Mouse (Mus musculus) liver, embryonic 15.5 days (tissue): ENCODE results near the gene Pbrm1. TPM values are rescaled to one million over a fixed set of nuclear protein-coding genes. Genes with fewer than 3 reads are reported as not detected.

Experiments used
- ATAC-seq: fragments of 200-750 bp; cut with Nextera tagmentation; 2 replicates; pipeline ENCODE4 v1.8.0; 2017; ENCODE audit warnings: moderate number of reproducible peaks, mild to moderate bottlenecking, moderate library complexity; ENCODE audit not compliant: insufficient read depth
- H3K27ac ChIP-seq: fragments of 300-500 bp; sonication (generic); replicated peaks from 2 replicates; pipeline ENCODE4 v1.5.1; 2015; ENCODE audit warnings: mild to moderate bottlenecking, inconsistent platforms
- H3K27me3 ChIP-seq: fragments of 300-500 bp; sonication (generic); 2 replicates; pipeline ENCODE4 v1.6.1; 2015; ENCODE audit warnings: mild to moderate bottlenecking, inconsistent platforms
- H3K36me3 ChIP-seq: fragments of 300-500 bp; sonication (generic); replicated peaks from 2 replicates; pipeline ENCODE4 v1.6.1; 2015; ENCODE audit warnings: moderate library complexity, mild to moderate bottlenecking, inconsistent platforms
- H3K4me1 ChIP-seq: fragments of 300-500 bp; sonication (generic); replicated peaks from 2 replicates; pipeline ENCODE4 v1.6.1; 2015; ENCODE audit warnings: inconsistent platforms
- H3K4me2 ChIP-seq: fragments of 300-500 bp; sonication (generic); 2 replicates; pipeline ENCODE4 v1.6.1; 2015; ENCODE audit warnings: moderate library complexity, mild to moderate bottlenecking, inconsistent platforms
- H3K4me3 ChIP-seq: fragments of 300-500 bp; sonication (generic); replicated peaks from 2 replicates; pipeline ENCODE4 v1.5.1; 2015; ENCODE audit warnings: mild to moderate bottlenecking, inconsistent platforms
- H3K9ac ChIP-seq: fragments of 300-500 bp; sonication (generic); 2 replicates; pipeline ENCODE4 v1.6.1; 2015; ENCODE audit warnings: moderate library complexity, mild to moderate bottlenecking, inconsistent platforms
- H3K9me3 ChIP-seq: fragments of 300-500 bp; sonication (generic); replicated peaks from 2 replicates; pipeline ENCODE4 v1.6.1; 2016; ENCODE audit warnings: inconsistent platforms
- WGBS: fragments of 180-500 bp; shearing (Covaris S2); methylation state at CpG from one replicate; pipeline ENCODE4 v1.1.7; 2015; ENCODE audit warnings: mixed read lengths; ENCODE audit not compliant: insufficient replicate concordance; 5-methylcytosine and 5-hydroxymethylcytosine counted together
- polyA plus RNA-seq: library from polyadenylated mRNA; unstranded; fragments of >200 nt; fragmentation: Nextera tagmentation; extraction: Ambion mirVana; gene quantifications from 2 replicates; pipeline ENCODE4 v1.2.1, GENCODE M21; 2015

Pbrm1 gene
- polyA plus RNA-seq, 1 experiment from 2014 or later = 53.3 TPM

DNA sequence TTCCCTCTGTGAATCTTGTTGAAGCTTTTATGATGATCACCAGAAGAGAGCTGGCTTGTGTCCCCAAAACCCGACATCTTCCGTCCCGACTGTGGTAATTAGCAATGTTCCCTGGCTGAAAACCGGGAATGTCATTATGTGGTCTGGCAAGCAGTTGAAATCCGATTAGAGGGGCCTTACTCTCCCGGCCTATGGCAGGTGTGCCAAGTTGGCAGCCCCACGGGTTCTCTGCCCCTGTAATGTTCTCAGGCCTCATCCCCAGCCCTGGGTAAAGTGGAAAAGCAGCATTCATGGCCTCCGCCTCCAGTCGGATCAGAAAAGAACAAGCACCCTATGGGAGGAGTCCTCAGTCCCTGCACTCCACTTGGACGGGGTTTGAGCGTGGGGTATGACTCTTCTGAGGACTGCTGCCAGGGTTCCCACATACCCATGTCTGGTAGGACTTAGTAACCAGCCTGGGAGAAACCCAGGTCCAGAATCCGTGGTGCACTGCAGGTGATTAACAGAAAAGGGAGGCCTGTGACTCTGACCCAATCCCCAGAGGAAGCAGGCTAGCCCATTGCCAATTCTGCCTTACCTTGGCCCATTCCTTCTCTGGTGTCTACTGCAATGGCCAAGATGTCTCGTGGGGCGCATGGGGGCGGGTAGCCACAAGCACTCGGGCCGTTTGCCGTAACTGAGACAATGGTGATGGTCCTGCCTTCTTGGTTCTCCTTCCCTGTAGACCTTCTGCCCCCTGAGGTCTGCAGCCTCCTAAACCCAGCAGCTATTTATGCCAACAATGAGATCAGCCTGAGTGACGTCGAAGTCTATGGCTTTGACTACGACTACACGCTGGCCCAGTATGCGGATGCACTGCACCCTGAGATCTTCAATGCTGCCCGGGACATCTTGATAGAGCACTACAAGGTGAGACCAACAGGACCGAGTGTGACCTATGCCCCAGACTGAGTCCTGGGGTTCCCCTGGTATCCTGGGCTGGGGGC, 115.4 kb downstream of the Pbrm1 start:
- H3K27ac ChIP-seq = peak overlapping the region; percentile 78
- no peak overlapping the region for H3K4me3 ChIP-seq
- no peaks in the 10 kb centered on the region for H3K27me3 ChIP-seq
- H3K4me1 ChIP-seq = peaks cover 49% of the 10 kb centered on the region
- no peaks in the 10 kb centered on the region for H3K9me3 ChIP-seq
- peaks cover 55% of the 10 kb centered on the region for H3K36me3 ChIP-seq
- WGBS = 81% methylated on average over 25 of the region's 25 CpGs
- no peak overlapping the region for H3K9ac ChIP-seq
- no peak for ATAC-seq
- H3K4me2 ChIP-seq = no peak overlapping the region

DNA sequence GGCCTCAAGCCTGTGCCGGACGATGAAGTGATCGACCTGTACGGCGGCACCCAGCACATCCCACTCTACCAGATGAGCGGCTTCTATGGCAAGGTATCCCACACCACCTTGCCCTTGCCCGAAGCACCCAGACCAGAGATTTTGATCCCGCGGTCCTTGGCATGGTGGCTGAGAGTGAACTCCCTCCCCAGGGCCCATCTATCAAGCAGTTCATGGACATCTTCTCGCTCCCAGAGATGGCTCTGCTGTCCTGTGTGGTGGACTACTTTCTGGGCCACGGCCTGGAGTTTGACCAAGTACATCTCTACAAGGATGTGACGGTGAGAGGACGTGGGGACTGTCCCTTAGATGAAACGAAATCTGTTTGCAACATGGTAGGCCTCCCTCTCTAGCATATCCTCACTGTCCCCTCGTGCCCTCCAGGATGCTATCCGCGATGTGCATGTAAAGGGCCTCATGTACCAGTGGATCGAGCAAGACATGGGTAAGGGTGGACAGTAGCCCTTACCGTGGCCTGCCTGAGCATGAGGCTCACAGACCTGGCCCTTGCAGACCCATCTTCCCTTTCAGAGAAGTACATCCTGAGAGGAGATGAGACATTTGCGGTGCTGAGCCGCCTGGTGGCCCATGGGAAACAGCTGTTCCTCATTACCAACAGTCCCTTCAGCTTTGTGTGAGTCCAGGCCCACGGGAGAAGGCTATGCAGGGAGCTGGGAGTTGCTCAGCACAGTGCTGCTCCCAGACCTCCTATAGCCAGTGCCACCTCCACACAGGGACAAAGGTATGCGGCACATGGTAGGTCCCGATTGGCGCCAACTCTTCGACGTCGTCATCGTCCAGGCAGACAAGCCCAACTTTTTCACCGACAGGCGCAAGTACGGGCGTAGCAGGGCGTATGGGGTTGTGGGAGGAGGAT, 116.8 kb downstream of the Pbrm1 start:
- Histone ChIP-seq H3K4me1 (peaks cover 35% of the 10 kb centered on the region), H3K9me3 (no peaks in the 10 kb centered on the region), H3K36me3 (peaks cover 70% of the 10 kb centered on the region), H3K4me2 (no peak overlapping the region), H3K27me3 (no peaks in the 10 kb centered on the region), H3K9ac (no peak overlapping the region), H3K27ac (no peak overlapping the region), H3K4me3 (no peak overlapping the region)
- no peak for ATAC-seq
- 88% methylated on average over 34 of the region's 34 CpGs for WGBS

DNA sequence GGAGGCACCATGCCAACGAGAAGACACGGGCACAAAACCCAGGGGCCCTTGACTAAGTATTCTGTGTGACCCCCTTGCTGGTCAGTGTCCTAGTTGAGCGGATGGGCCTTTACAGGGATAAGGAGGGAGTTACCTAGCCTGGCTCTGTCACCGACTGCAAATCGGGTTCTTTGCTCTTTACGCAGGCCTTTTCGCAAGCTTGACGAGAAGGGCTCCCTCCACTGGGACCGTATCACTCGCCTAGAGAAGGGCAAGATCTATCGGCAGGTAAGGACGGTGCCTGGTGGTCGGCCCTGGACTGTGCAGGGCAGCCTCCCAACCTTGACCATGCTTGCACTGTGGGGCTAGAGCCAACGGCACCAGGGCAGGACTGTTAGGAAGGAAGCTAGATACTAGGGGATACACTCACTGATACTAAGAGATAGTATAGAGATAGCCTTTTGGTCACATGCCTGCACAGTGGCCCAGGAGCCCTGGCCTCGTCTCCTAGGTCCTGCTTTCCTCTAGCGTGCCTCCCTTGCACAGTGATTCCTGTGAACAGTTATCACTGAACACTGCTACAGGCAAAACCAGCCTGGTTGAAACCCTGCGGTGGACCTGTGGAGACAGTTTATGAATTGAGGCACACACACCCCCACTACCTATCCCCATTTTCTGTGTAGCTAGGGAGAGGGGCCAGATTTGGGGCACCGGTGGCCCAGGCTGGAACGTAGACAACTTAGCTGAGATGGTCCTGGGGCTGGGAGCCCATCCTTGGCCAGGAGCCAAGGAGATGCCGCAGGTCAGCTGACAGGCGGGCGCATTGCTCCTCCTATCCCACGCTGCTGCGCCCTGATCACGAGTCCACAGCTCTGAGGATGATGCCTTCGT, 117.7 kb downstream of the Pbrm1 start:
- H3K4me1 ChIP-seq = peaks cover 27% of the 10 kb centered on the region
- H3K27me3 ChIP-seq = no peaks in the 10 kb centered on the region
- H3K4me2 ChIP-seq = no peak overlapping the region
- H3K27ac ChIP-seq = no peak overlapping the region
- ATAC-seq = no peak
- H3K36me3 ChIP-seq = peaks cover 79% of the 10 kb centered on the region
- H3K9me3 ChIP-seq = no peaks in the 10 kb centered on the region
- WGBS = 82% methylated on average over 26 of the region's 26 CpGs
- H3K4me3 ChIP-seq = no peak overlapping the region
- H3K9ac ChIP-seq = no peak overlapping the region

DNA sequence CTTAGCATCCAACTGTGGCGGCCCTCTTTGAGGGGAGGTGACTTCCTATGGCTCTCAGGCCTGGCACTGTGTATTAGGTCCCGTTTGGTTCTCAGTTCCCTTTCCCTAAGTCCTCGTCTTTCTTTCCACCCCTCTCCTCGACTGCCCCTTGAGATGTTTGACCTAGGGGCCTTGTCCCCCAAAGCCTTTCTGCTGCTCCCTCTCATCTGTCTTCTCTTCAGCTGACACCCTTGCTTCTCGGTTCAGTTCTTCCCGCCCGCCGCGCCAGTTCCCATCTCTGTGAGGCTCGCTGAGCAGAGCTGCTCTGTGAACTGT, 118.3 kb downstream of the Pbrm1 start:
- Histone ChIP-seq H3K36me3 (peaks cover 85% of the 10 kb centered on the region), H3K4me1 (peaks cover 22% of the 10 kb centered on the region), H3K27me3 (no peaks in the 10 kb centered on the region), H3K4me2 (no peak overlapping the region), H3K27ac (no peak overlapping the region), H3K4me3 (no peak overlapping the region), H3K9me3 (no peaks in the 10 kb centered on the region), H3K9ac (no peak overlapping the region)
- WGBS = 80% methylated on average over 10 of the region's 10 CpGs
- no peak for ATAC-seq

DNA sequence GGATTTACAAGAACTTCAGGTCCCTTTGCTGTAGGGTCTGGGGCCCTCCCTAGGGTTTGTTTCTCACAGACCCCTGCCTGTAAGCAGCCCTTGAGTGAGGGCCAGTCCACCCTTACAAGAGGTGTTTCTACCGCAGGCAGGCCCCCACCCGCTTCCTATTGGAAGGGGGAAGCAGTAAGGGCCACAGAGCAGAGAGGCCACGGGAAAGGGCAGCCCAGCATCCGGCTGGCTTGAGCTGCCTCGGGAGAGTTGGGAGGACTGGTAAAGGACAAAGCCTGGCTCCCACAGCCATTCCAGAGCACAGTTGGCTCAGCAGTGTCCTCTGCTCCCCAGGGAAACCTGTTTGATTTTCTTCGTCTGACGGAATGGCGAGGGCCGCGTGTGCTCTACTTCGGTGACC, 118.9 kb downstream of the Pbrm1 start:
- Histone ChIP-seq H3K36me3 (peaks cover 90% of the 10 kb centered on the region), H3K27me3 (no peaks in the 10 kb centered on the region), H3K4me1 (peaks cover 16% of the 10 kb centered on the region), H3K4me3 (no peak overlapping the region), H3K27ac (no peak overlapping the region), H3K4me2 (no peak overlapping the region), H3K9me3 (no peaks in the 10 kb centered on the region), H3K9ac (no peak overlapping the region)
- 80% methylated on average over 11 of the region's 11 CpGs for WGBS
- ATAC-seq = no peak

DNA sequence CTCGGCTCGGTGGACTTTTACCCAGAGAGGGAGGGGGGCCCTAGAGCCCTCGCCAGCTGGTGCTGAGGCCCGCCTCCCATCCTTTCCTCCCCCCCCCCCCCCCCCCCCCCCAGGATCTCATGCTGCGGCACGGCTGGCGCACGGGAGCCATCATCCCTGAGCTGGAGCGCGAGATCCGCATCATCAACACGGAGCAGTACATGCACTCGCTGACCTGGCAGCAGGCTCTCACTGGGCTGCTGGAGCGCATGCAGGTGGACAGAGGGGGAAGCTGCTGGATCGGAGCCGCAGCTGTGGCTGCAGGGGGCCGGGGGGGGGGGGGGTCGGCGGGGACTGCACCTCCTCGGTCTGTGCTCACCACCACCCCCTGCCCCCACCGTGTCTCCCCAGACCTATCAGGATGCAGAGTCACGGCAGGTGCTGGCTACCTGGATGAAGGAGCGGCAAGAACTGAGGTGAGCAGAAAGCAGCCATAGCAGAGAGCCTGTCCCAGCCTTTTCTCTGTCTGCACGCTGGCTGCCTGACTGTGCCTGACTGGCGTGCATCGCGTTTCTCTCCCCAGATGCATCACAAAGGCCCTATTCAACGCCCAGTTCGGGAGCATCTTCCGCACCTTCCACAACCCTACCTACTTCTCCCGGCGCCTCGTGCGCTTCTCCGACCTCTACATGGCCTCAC, 119.4 kb downstream of the Pbrm1 start:
- no peak for ATAC-seq
- Histone ChIP-seq H3K4me1 (peaks cover 10% of the 10 kb centered on the region), H3K9me3 (no peaks in the 10 kb centered on the region), H3K27me3 (no peaks in the 10 kb centered on the region), H3K9ac (no peak overlapping the region), H3K36me3 (peaks cover 96% of the 10 kb centered on the region), H3K4me2 (no peak overlapping the region), H3K27ac (no peak overlapping the region), H3K4me3 (no peak overlapping the region)
- WGBS = 85% methylated on average over 34 of the region's 35 CpGs

DNA sequence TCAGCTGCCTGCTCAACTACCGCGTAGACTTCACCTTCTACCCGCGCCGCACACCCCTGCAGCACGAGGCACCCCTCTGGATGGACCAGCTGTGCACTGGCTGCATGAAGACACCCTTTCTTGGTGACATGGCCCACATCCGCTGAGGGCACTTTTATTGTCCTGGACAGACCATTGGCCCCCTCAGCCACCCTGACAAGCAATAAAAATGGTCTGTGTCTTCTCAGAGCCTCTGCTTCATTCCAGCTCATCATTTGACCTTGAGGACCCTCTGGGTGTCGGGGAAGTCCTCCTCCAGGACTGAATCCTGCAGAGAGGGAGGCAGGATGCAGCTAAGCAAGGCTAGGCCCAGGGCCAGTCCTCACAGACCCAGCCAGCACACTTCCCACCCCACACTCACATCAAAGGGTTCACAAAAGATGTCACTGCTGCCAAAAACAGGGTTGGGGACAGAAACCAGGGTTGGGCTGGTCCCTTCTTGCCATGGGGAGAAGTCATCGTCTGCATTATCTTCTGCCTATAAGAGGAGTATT, 120.0 kb downstream of the Pbrm1 start:
- H3K9ac ChIP-seq = no peak overlapping the region
- H3K36me3 ChIP-seq = peaks cover 99% of the 10 kb centered on the region
- 80% methylated on average over 9 of the region's 9 CpGs for WGBS
- no peak overlapping the region for H3K27ac ChIP-seq
- no peak for ATAC-seq
- H3K4me2 ChIP-seq = no peak overlapping the region
- H3K27me3 ChIP-seq = no peaks in the 10 kb centered on the region
- no peaks in the 10 kb centered on the region for H3K9me3 ChIP-seq
- no peak overlapping the region for H3K4me3 ChIP-seq
- H3K4me1 ChIP-seq = peaks cover 4% of the 10 kb centered on the region

DNA sequence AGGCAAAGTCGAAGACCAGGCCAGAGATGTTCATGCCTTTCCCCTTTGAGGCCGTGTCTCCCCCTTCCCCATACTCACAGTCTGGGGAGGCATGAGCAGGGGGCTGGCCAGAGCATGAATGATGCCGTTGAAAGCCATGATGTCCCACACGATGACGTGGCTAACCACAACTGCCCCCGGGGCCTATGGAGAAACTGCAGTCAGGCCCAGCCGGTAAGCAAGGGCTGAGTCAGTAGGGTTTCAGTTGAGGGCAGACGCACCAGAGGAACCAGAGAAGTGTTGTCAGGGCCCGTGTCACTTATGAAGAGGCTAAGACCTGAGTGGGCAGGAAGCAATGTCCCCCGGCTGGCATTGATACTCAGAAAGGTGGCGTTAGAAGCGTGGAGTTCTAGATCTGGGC, 120.7 kb downstream of the Pbrm1 start:
- Histone ChIP-seq H3K4me2 (no peak overlapping the region), H3K4me3 (no peak overlapping the region), H3K27me3 (no peaks in the 10 kb centered on the region), H3K27ac (no peak overlapping the region), H3K9ac (no peak overlapping the region), H3K9me3 (no peaks in the 10 kb centered on the region), H3K36me3 (peaks cover 92% of the 10 kb centered on the region), H3K4me1 (no peaks in the 10 kb centered on the region; the same call in 1 of the 2 replicates)
- 50% methylated on average over 12 of the region's 12 CpGs for WGBS
- ATAC-seq = no peak

DNA sequence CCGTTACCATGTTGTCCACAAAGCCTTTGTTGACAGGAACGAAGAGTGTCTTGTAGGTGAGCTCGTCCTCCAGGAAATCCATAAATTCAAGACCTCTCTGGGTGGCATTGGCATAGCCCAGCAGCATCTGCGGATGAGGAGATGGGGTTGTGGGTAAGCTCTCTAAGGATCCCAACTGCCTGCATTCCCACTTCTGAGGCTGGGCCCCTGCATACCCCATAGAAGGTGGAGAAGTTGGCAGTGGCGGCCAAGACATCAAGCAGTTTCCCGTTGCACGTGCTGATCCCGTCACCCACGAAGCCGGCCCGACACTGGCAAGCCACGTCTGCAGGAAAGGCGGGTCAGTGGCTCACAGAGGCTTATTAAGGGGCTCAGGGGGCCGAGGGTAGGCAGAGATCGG, 121.2 kb downstream of the Pbrm1 start:
- no peak overlapping the region for H3K27ac ChIP-seq
- no peaks in the 10 kb centered on the region for H3K9me3 ChIP-seq
- no peak overlapping the region for H3K9ac ChIP-seq
- no peak overlapping the region for H3K4me2 ChIP-seq
- H3K27me3 ChIP-seq = no peaks in the 10 kb centered on the region
- H3K4me3 ChIP-seq = no peak overlapping the region
- WGBS = 85% methylated on average over 15 of the region's 15 CpGs
- no peaks in the 10 kb centered on the region; the same call in 1 of the 2 replicates for H3K4me1 ChIP-seq
- H3K36me3 ChIP-seq = peaks cover 87% of the 10 kb centered on the region
- no peak for ATAC-seq

DNA sequence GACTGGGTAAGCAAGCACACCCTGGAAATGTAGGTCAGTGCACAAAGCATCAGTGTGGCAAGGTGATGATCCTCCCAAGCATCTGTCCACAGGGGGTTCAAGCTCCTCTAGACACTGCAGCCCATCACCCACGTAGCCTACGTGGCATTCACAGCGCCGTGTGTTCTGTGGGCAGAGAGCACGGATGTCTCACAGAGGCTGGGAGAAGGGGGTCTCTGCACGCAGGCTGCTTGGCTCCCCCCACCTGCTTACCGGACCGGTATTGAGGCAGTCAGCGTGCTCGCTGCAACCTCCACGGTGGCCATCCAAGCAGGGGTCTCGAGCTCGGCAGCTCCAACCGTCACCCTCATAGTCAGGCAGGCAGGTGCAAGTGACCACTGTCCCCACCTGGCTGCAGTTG, 122.1 kb downstream of the Pbrm1 start:
- Histone ChIP-seq H3K4me1 (no peaks in the 10 kb centered on the region; the same call in 1 of the 2 replicates), H3K27ac (no peak overlapping the region), H3K4me3 (no peak overlapping the region), H3K9me3 (no peaks in the 10 kb centered on the region), H3K36me3 (peaks cover 86% of the 10 kb centered on the region), H3K9ac (no peak overlapping the region), H3K4me2 (no peak overlapping the region), H3K27me3 (no peaks in the 10 kb centered on the region)
- WGBS = 87% methylated on average over 14 of the region's 14 CpGs
- ATAC-seq = no peak
